ENCODE assay signal across 8 mouse cellular contexts in genomic region chr10:45577731-45578297, GRCm38 (mm10). TPM values are rescaled to one million over a fixed set of nuclear protein-coding genes. Genes with fewer than 3 reads are reported as not detected.
DNase-seq lines count a peak whose midpoint lies in the region; ATAC-seq and TF ChIP-seq lines count a peak whose summit lies in the region.

Hace1 (plus strand) TSS chr10:45577829.

- H3K4me1 ChIP-seq in cortical plate, adult 2 months (ENCODE audit: control insufficient read depth, insufficient read depth, low read length) = no peaks in the 10 kb centered on the region

- H3K79me2 ChIP-seq in macrophage (ENCODE audit: inconsistent target) = peaks cover 23% of the 10 kb centered on the region; the same call in 1 of the 2 replicates

- ATAC-seq in activated CD4-positive, CD25-positive, alpha-beta regulatory T cell, adult 4 months = peak; percentile 95

- intact Hi-C loops in left cerebral cortex, adult 2 months (cut with DNase I) = loop anchor here (5.0 kb wide), 1 partner anchor 91 kb away; the partner anchor contains the start of gene Lin28b

- peak within 1 kb of the TSS; percentile 40 for H3K4me3 ChIP-seq in cortical plate, adult 2 months (ENCODE audit: insufficient read depth, low read length)
- H3K4me3 ChIP-seq in left cerebral cortex, adult 2 months = peak within 1 kb of the TSS; percentile 96
- peak within 1 kb of the TSS; percentile 44 for H3K4me3 ChIP-seq in macrophage (ENCODE audit: inconsistent target)

- DNase-seq in gastrocnemius, adult 8-10 months (ENCODE audit: low spot score in 2 of 2) = peak; percentile 40 to 52
- DNase-seq in hindlimb bud, embryonic 11.5 days (ENCODE audit: extremely low spot score, low read depth, low spot score) = peak; percentile 39
- peak; percentile 88 to 89 for DNase-seq in left cerebral cortex, adult 2 months (ENCODE audit: extremely low spot score in 1 of 2, low spot score in 2 of 2)
- peak; percentile 73 for DNase-seq in retina, postnatal 7 days (ENCODE audit: low read depth, low spot score)
- DNase-seq in urinary bladder, adult 18-20 months (ENCODE audit: low spot score in 2 of 2) = peak; percentile 74 to 76

- WGBS in macrophage (ENCODE audit: missing documents) = under 1% methylated on average over 63 of the region's 79 CpGs

- H3K27ac ChIP-seq in cortical plate, adult 2 months (ENCODE audit: insufficient read depth, low read length) = peak within 1 kb of the TSS; percentile 96
- H3K27ac ChIP-seq in left cerebral cortex, adult 2 months = peak within 1 kb of the TSS; percentile 95
- H3K27ac ChIP-seq in macrophage = no peak within 1 kb of the TSS

- TF ChIP-seq CTCF in cortical plate, adult 2 months (IDR thresholded peaks at IDR 0.05; ENCODE audit: extremely low read depth, insufficient read depth, low read length) = no peak
- TF ChIP-seq CTCF in left cerebral cortex, adult 2 months (IDR thresholded peaks at IDR 0.05) = no peak

- H3K36me3 ChIP-seq in macrophage (ENCODE audit: inconsistent target) = no peaks in the 10 kb centered on the region

- TF ChIP-seq POLR2A in cortical plate, adult 2 months (IDR thresholded peaks at IDR 0.05; ENCODE audit: extremely low read depth, insufficient read depth, low read length) = peak; percentile 64; the same call in 1 of the 2 replicates

RNA-seq across cellular contexts. Expression of gene Hace1, which starts in this region (rescaled TPM):
- polyA plus RNA-seq in activated CD4-positive, CD25-positive, alpha-beta regulatory T cell, adult 4 months (2017; shearing (Covaris generic)) = 1 to 10 TPM; 5.1 to 7.6 TPM
- polyA plus RNA-seq in cortical plate, adult 2 months (2012; rRNA removed) = 54.6 and 55.1 TPM in 2 replicates
- 1 to 10 TPM; 3.2 to 4.9 (median 3.6) TPM for total RNA-seq in gastrocnemius, adult 8-10 months (2022)
- total RNA-seq in left cerebral cortex, adult 2 months (2021) = 10 to 100 TPM; 50.7 to 54.6 TPM
- total RNA-seq in macrophage (2018; cell fraction: chromatin; rRNA removed) = 10 to 100 TPM in 25 of 26 experiments, 1 to 10 TPM in 1; 9.7 to 34.0 (median 23.8) TPM
- total RNA-seq in macrophage (2018; cell fraction: cytosol; rRNA removed) = 1 to 10 TPM; 3.6 to 6.0 (median 4.9) TPM
- 10 to 100 TPM in 17 of 26 experiments, 1 to 10 TPM in 9; 3.6 to 33.9 (median 13.2) TPM for total RNA-seq in macrophage (2018; cell fraction: nucleus; rRNA removed)
- polyA plus RNA-seq in macrophage (2018) = 3.1 to 6.2 TPM (median 3.6 TPM) in 3 replicates

Comparison
In these comparisons a context has a peak if more than half of its experiments do, and no peak if none do; other contexts are left out.
1. RNA of gene Hace1 (total RNA-seq): 50.7 to 54.6 TPM in left cerebral cortex, adult 2 months; 3.2 to 4.9 TPM in gastrocnemius, adult 8-10 months; every median in the first group is over 4 times any median in the second.
2. H3K4me3 ChIP-seq: peak in every context shown above with its lines; median percentile 96 in left cerebral cortex, adult 2 months; 44 in macrophage; 40 in cortical plate, adult 2 months.
3. Peak in every context shown above with its lines, with median percentiles within 50 percentile points of each other: DNase-seq.